Mouse (Mus musculus): ENCODE measurements around the gene Odf3l1. TPM values are rescaled to one million over a fixed set of nuclear protein-coding genes. Genes with fewer than 3 reads are reported as not detected.
"Not testable (repeated sequence)": the region's sequence is repeated elsewhere in the genome, so short reads cannot be mapped to it uniquely, and the experiment has no call there.

Odf3l1 gene
- not detected in 2 replicates for total RNA-seq (2014; rRNA removed)
- 0.12 and 0.13 TPM in 2 replicates for polyA plus RNA-seq (2015; fragmentation: Nextera tagmentation; extraction: Ambion mirVana)

- H3K27ac ChIP-seq (ENCODE audit: low read depth, low read length) = no peak within 1 kb of the TSS
- TF ChIP-seq CTCF (IDR thresholded peaks at IDR 0.05; ENCODE audit: low read depth) = no peak
- 25% methylated on average over 3 of the region's 3 CpGs for WGBS
- no peaks in the 10 kb centered on the region for H3K36me3 ChIP-seq (ENCODE audit: insufficient read depth)
- H3K4me1 ChIP-seq (ENCODE audit: insufficient read depth) = 0 out of 2 replicates have a peak, but pooled peaks cover 3% of the 10 kb centered on the region
- H3K4me3 ChIP-seq (ENCODE audit: low read depth, low read length) = peak within 1 kb of the TSS; percentile 20
- ATAC-seq (no peak), DNase-seq (no peak)
- no peaks in the 10 kb centered on the region for H3K9me3 ChIP-seq (ENCODE audit: low read length)
- no peaks in the 10 kb centered on the region for H3K27me3 ChIP-seq (ENCODE audit: insufficient read depth, low read length)
- no peak within 1 kb of the TSS for H3K9ac ChIP-seq
- H3K4me2 ChIP-seq (ENCODE audit: low read depth) = peak within 1 kb of the TSS; percentile 40
These were observed at the start of gene Odf3l1 for GRCm38 (mm10) chr9:56864216-56864729. Gene Odf3l1 (minus strand): TSS chr9:56864679.

- Histone ChIP-seq H3K4me3 (ENCODE audit: low read depth, low read length) (no peak overlapping the region), H3K27me3 (ENCODE audit: insufficient read depth, low read length) (no peaks in the 10 kb centered on the region), H3K4me1 (ENCODE audit: insufficient read depth) (no peaks in the 10 kb centered on the region), H3K27ac (ENCODE audit: low read depth, low read length) (no peak overlapping the region), H3K9ac (no peak overlapping the region), H3K4me2 (ENCODE audit: low read depth) (no peak overlapping the region), H3K9me3 (ENCODE audit: low read length) (no peaks in the 10 kb centered on the region), H3K36me3 (ENCODE audit: insufficient read depth) (no peaks in the 10 kb centered on the region)
- WGBS = 91% methylated on average over 9 of the region's 9 CpGs
- no peak for TF ChIP-seq CTCF (IDR thresholded peaks at IDR 0.05; ENCODE audit: low read depth)
- no peak for ATAC-seq
- no peak for DNase-seq
These were observed 49.5 kb upstream of the Odf3l1 start for GRCm38 (mm10) chr9:56913991-56914390.

DNA sequence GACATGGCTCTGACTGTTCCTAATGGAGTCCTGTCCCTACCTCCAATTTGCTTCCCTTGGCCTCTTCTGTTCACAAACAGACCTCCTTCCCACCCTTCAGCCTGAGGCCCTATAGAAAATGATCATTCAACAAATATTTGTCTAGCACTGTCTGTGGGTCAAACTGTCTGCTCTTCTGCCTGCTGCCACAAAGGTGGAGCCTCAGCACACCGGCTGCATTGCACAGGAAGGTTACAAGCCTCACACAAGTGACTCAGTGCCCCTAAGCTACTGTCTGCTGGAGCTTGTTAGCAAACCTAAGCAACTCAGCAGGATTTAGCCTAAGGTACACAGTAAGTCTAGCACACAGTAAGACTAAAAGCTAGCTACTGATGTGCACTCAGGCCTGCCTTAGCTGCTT, 46.5 kb upstream of the Odf3l1 start:
- Histone ChIP-seq H3K9ac (no peak overlapping the region), H3K36me3 (ENCODE audit: insufficient read depth) (no peaks in the 10 kb centered on the region), H3K4me2 (ENCODE audit: low read depth) (no peak overlapping the region), H3K9me3 (ENCODE audit: low read length) (no peaks in the 10 kb centered on the region), H3K4me3 (ENCODE audit: low read depth, low read length) (no peak overlapping the region), H3K4me1 (ENCODE audit: insufficient read depth) (no peaks in the 10 kb centered on the region), H3K27ac (ENCODE audit: low read depth, low read length) (no peak overlapping the region), H3K27me3 (ENCODE audit: insufficient read depth, low read length) (no peaks in the 10 kb centered on the region)
- ATAC-seq (no peak), DNase-seq (no peak)
- TF ChIP-seq CTCF (IDR thresholded peaks at IDR 0.05; ENCODE audit: low read depth) = no peak
- 75% methylated on average over 1 of the region's 1 CpGs for WGBS

- not testable (repeated sequence) for H3K9me3 ChIP-seq (ENCODE audit: low read length); H3K4me2 ChIP-seq (ENCODE audit: low read depth); DNase-seq; H3K9ac ChIP-seq; H3K27ac ChIP-seq (ENCODE audit: low read depth, low read length); H3K4me3 ChIP-seq (ENCODE audit: low read depth, low read length); H3K36me3 ChIP-seq (ENCODE audit: insufficient read depth); ATAC-seq; H3K27me3 ChIP-seq (ENCODE audit: insufficient read depth, low read length); H3K4me1 ChIP-seq (ENCODE audit: insufficient read depth)
- WGBS = 48% methylated on average over 4 of the region's 4 CpGs
These were observed 45.5 kb upstream of the Odf3l1 start for GRCm38 (mm10) chr9:56909991-56910390.

GRCm38 (mm10) chr9:56907549-56907948, 43.1 kb upstream of the Odf3l1 start:
- H3K4me2 ChIP-seq (ENCODE audit: low read depth) = no peak overlapping the region
- WGBS = 87% methylated on average over 9 of the region's 9 CpGs
- H3K27ac ChIP-seq (ENCODE audit: low read depth, low read length) = no peak overlapping the region
- H3K9me3 ChIP-seq (ENCODE audit: low read length) = no peaks in the 10 kb centered on the region
- no peak for DNase-seq
- ATAC-seq = no peak
- H3K36me3 ChIP-seq (ENCODE audit: insufficient read depth) = no peaks in the 10 kb centered on the region
- no peaks in the 10 kb centered on the region for H3K4me1 ChIP-seq (ENCODE audit: insufficient read depth)
- no peak overlapping the region for H3K4me3 ChIP-seq (ENCODE audit: low read depth, low read length)
- TF ChIP-seq CTCF (IDR thresholded peaks at IDR 0.05; ENCODE audit: low read depth) = no peak
- no peaks in the 10 kb centered on the region for H3K27me3 ChIP-seq (ENCODE audit: insufficient read depth, low read length)
- H3K9ac ChIP-seq = no peak overlapping the region

DNA sequence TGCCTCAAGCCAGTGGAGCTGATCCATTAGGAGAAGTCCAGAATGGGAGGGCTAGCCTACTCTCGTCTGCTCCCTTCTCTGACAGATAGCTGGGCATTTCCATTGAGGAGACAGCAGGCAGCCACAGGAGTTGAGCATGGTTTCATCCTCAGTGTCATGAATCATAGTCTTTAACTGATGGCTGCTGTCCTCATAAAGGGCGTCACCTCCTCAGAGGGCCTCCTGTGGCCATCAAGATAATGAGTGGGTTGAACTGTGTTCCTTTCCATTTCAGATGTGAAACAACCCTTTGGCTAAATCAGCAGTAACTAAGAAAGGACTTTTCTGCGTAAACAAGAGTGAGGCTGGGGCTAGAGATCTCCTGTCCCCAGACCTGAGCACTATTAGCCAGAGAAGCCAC, 39.2 kb upstream of the Odf3l1 start:
- Histone ChIP-seq H3K9ac (no peak overlapping the region), H3K4me1 (ENCODE audit: insufficient read depth) (no peaks in the 10 kb centered on the region), H3K4me3 (ENCODE audit: low read depth, low read length) (no peak overlapping the region), H3K36me3 (ENCODE audit: insufficient read depth) (no peaks in the 10 kb centered on the region), H3K9me3 (ENCODE audit: low read length) (no peaks in the 10 kb centered on the region), H3K27ac (ENCODE audit: low read depth, low read length) (no peak overlapping the region), H3K4me2 (ENCODE audit: low read depth) (no peak overlapping the region), H3K27me3 (ENCODE audit: insufficient read depth, low read length) (no peaks in the 10 kb centered on the region)
- no peak for TF ChIP-seq CTCF (IDR thresholded peaks at IDR 0.05; ENCODE audit: low read depth)
- 76% methylated on average over 3 of the region's 3 CpGs for WGBS
- DNase-seq (no peak), ATAC-seq (no peak)

- 73% methylated on average over 8 of the region's 8 CpGs for WGBS
- Histone ChIP-seq H3K27me3 (ENCODE audit: insufficient read depth, low read length) (no peaks in the 10 kb centered on the region), H3K9ac (no peak overlapping the region), H3K4me1 (ENCODE audit: insufficient read depth) (no peaks in the 10 kb centered on the region), H3K9me3 (ENCODE audit: low read length) (no peaks in the 10 kb centered on the region), H3K36me3 (ENCODE audit: insufficient read depth) (no peaks in the 10 kb centered on the region), H3K27ac (ENCODE audit: low read depth, low read length) (no peak overlapping the region), H3K4me3 (ENCODE audit: low read depth, low read length) (no peak overlapping the region), H3K4me2 (ENCODE audit: low read depth) (no peak overlapping the region)
- no peak for TF ChIP-seq CTCF (IDR thresholded peaks at IDR 0.05; ENCODE audit: low read depth)
- ATAC-seq = no peak
- DNase-seq = no peak
These were observed 36.7 kb upstream of the Odf3l1 start for GRCm38 (mm10) chr9:56901187-56901586.
